Mouse (Mus musculus): ENCODE results near the gene Pim1.

DNA sequence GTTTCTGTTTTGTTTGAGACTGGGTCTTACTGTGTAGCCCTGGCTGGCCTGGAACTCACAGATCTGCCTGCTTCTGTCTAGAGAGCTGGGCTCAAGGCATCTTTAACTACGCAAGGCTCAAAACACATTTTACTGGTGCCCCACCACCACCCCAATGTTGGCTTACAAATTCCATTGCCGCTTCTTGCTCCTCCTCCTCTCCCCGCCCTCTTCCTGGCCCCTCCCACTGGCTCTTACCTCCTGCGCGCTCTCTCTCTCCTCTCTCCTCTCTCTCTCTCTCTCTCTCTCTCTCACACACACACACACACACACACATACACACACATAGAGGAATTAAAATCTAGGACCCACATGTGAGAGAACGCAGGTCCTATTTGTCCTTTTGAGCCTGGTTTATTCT is 40.0 kb downstream of the Pim1 start:
- TF ChIP-seq CTCF (IDR thresholded peaks at IDR 0.05; ENCODE audit: low read depth) (no peak), EP300 (IDR thresholded peaks at IDR 0.05; ENCODE audit: low read depth) (no peak)

Measured in liver, postnatal 0 days (tissue).